Mouse (Mus musculus) neural tube, embryonic 11.5 days (tissue): ENCODE data around the gene Has1. TPM values are rescaled to one million over a fixed set of nuclear protein-coding genes. Genes with fewer than 3 reads are reported as not detected.
A peak's percentile ranks its signal among the peaks of the same experiment; 100 is the strongest.

Source experiments
- ATAC-seq: fragments of 200-750 bp; cut with Nextera tagmentation; 2 replicates; pipeline ENCODE4 v1.8.0; 2017; ENCODE audit warnings: moderate number of reproducible peaks, mild to moderate bottlenecking, moderate TSS enrichment, moderate library complexity; ENCODE audit not compliant: insufficient read depth, low FRiP score, low TSS enrichment
- DNase-seq: peaks from one replicate; pipeline ENCODE4 v3.0.0-alpha.2; 2015; ENCODE audit warnings: low spot score
- H3K27ac ChIP-seq: fragments of 300-500 bp; sonication (generic); 2 replicates; pipeline ENCODE4 v1.5.1; 2014; ENCODE audit warnings: low read depth, mild to moderate bottlenecking, low read length
- H3K27me3 ChIP-seq: fragments of 300-500 bp; sonication (generic); 2 replicates; pipeline ENCODE4 v1.6.1; 2014; ENCODE audit warnings: mild to moderate bottlenecking, low read length, mixed read lengths; ENCODE audit not compliant: control insufficient read depth, insufficient read depth
- H3K36me3 ChIP-seq: fragments of 300-500 bp; sonication (generic); 2 replicates; pipeline ENCODE4 v1.6.1; 2014; ENCODE audit warnings: mild to moderate bottlenecking, low read length, moderate library complexity, mixed read lengths; ENCODE audit not compliant: control insufficient read depth, insufficient read depth
- H3K4me1 ChIP-seq: fragments of 300-500 bp; sonication (generic); 2 replicates; pipeline ENCODE4 v1.6.1; 2014; ENCODE audit warnings: low read length, mixed read lengths; ENCODE audit not compliant: control insufficient read depth, insufficient read depth
- H3K4me2 ChIP-seq: fragments of 300-500 bp; sonication (generic); 2 replicates; pipeline ENCODE4 v1.6.1; 2014; ENCODE audit warnings: low read depth, mild to moderate bottlenecking, moderate library complexity
- H3K4me3 ChIP-seq: fragments of 300-500 bp; sonication (generic); 2 replicates; pipeline ENCODE4 v1.5.1; 2014; ENCODE audit warnings: low read depth, low read length
- H3K9ac ChIP-seq: fragments of 300-500 bp; sonication (generic); 2 replicates; pipeline ENCODE4 v1.6.1; 2014; ENCODE audit warnings: mild to moderate bottlenecking, low read length
- H3K9me3 ChIP-seq: fragments of 300-500 bp; sonication (generic); 2 replicates; pipeline ENCODE4 v1.6.1; 2016; ENCODE audit warnings: low read length; ENCODE audit not compliant: control insufficient read depth
- WGBS: fragments of 180-500 bp; shearing (Covaris S2); extraction: QIAGEN DNeasy Blood & Tissue Kit; methylation state at CpG from one replicate; pipeline ENCODE4 v1.1.7; 2014; 5-methylcytosine and 5-hydroxymethylcytosine counted together
- polyA plus RNA-seq: library from polyadenylated mRNA; unstranded; fragments of >200 nt; fragmentation: Nextera tagmentation; extraction: Ambion mirVana; gene quantifications from 2 replicates; pipeline ENCODE4 v1.2.1, GENCODE M21; 2014

Gene Has1
- polyA plus RNA-seq, 1 experiment from 2014 or later, result 0.99 TPM

DNA sequence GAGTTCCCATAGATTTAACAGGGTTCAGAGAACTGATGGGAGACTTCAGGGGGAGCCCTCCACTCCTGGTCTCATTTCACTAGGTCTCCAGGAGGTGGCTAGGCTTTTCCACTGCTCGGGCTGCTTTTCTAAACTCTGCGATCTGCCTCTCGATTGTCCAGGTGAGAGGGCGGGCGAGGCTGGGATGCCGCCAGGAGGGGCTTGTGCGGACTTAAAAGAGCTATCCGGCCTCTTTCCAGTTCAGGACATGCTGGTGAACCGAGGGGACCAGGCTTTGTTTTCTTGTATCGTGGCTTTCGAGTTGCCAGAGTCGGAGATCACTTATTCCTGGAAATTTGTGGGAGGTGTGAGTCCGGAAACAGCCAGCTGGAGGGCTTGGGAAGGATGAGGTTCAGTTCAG is 17.6 kb downstream of the Has1 start:
- Histone ChIP-seq H3K4me2 (peak overlapping the region; percentile 48), H3K4me3 (peak overlapping the region; percentile 30; the same call in 1 of the 2 replicates), H3K4me1 (peaks cover 14% of the 10 kb centered on the region), H3K36me3 (peaks cover 10% of the 10 kb centered on the region), H3K9ac (peak overlapping the region; percentile 3; the same call in 1 of the 2 replicates), H3K9me3 (no peaks in the 10 kb centered on the region), H3K27ac (0 out of 2 replicates have a peak overlapping the region, but pooled peaks have one; percentile 3), H3K27me3 (no peaks in the 10 kb centered on the region)
- DNase-seq, result peak; percentile 40
- no peak for ATAC-seq
- WGBS, result 7% methylated on average over 13 of the region's 13 CpGs

DNA sequence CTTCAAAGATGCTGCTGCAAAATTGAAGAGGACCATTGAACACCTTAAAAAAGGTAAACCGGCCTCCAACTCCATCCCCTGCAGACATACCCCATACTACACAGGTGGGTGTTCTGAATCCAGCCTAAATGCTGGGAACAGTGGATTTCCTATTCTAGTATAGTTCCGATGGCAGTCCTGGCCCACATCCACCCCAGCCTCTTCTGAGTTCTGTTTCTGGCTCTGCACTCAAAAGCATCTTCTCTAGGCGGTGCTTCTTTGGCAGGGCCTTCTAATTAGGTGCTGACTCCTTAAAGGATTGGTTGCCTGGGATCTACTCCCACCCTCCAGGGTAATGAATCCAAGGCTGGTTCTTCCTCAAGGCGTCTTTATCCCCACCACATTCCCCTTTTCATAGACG is 18.9 kb downstream of the Has1 start:
- WGBS, result 88% methylated on average over 5 of the region's 5 CpGs
- H3K9me3 ChIP-seq, result no peaks in the 10 kb centered on the region
- DNase-seq, result no peak
- no peak overlapping the region for H3K27ac ChIP-seq
- H3K4me1 ChIP-seq, result peaks cover 18% of the 10 kb centered on the region
- H3K9ac ChIP-seq, result no peak overlapping the region
- no peak for ATAC-seq
- no peaks in the 10 kb centered on the region for H3K27me3 ChIP-seq
- no peak overlapping the region for H3K4me3 ChIP-seq
- no peak overlapping the region for H3K4me2 ChIP-seq
- peaks cover 12% of the 10 kb centered on the region for H3K36me3 ChIP-seq

- Histone ChIP-seq H3K4me2 (no peak overlapping the region), H3K4me3 (no peak overlapping the region), H3K4me1 (peaks cover 29% of the 10 kb centered on the region), H3K36me3 (peaks cover 13% of the 10 kb centered on the region), H3K27ac (no peak overlapping the region), H3K27me3 (no peaks in the 10 kb centered on the region), H3K9ac (no peak overlapping the region), H3K9me3 (no peaks in the 10 kb centered on the region)
- DNase-seq (no peak), ATAC-seq (no peak)
- WGBS, result 29% methylated on average over 1 of the region's 1 CpGs
Observed at GRCm38 (mm10) chr17:17834896-17835295, 20.1 kb downstream of the Has1 start.

DNA sequence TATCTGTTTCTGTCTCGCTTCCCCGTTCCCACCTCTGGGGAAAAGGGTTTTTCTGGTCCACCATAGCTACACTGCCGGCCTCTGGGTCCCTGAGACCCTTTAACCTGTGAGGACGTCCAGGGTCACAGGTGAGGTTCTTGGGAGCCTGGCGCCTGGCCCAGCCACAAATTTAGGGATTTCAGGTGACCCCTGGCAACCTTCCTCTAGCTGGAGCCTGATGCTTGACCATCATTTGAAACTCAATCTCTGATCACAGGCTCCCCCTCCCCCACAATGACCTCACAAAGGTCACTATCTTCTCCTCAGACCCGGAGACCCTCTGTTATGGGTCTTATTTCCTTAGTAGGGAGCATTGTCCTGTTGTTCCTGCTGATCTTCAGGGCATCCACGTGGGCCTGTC is 24.3 kb downstream of the Has1 start:
- DNase-seq (no peak), ATAC-seq (no peak)
- WGBS, result 70% methylated on average over 7 of the region's 7 CpGs
- Histone ChIP-seq H3K36me3 (peaks cover 6% of the 10 kb centered on the region), H3K4me3 (peak overlapping the region; percentile 64), H3K4me1 (peaks cover 21% of the 10 kb centered on the region), H3K4me2 (peak overlapping the region; percentile 87), H3K27me3 (no peaks in the 10 kb centered on the region), H3K9me3 (no peaks in the 10 kb centered on the region), H3K27ac (no peak overlapping the region), H3K9ac (no peak overlapping the region)

- Histone ChIP-seq H3K4me1 (peaks cover 24% of the 10 kb centered on the region), H3K36me3 (peaks cover 6% of the 10 kb centered on the region), H3K4me2 (peak overlapping the region; percentile 87), H3K9ac (peak overlapping the region; percentile 93), H3K9me3 (no peaks in the 10 kb centered on the region), H3K27me3 (no peaks in the 10 kb centered on the region), H3K27ac (peak overlapping the region; percentile 99), H3K4me3 (peak overlapping the region; percentile 64)
- ATAC-seq (no peak), DNase-seq (no peak)
- WGBS, result 51% methylated on average over 23 of the region's 23 CpGs
Observed at GRCm38 (mm10) chr17:17829816-17830535, 25.0 kb downstream of the Has1 start.

DNA sequence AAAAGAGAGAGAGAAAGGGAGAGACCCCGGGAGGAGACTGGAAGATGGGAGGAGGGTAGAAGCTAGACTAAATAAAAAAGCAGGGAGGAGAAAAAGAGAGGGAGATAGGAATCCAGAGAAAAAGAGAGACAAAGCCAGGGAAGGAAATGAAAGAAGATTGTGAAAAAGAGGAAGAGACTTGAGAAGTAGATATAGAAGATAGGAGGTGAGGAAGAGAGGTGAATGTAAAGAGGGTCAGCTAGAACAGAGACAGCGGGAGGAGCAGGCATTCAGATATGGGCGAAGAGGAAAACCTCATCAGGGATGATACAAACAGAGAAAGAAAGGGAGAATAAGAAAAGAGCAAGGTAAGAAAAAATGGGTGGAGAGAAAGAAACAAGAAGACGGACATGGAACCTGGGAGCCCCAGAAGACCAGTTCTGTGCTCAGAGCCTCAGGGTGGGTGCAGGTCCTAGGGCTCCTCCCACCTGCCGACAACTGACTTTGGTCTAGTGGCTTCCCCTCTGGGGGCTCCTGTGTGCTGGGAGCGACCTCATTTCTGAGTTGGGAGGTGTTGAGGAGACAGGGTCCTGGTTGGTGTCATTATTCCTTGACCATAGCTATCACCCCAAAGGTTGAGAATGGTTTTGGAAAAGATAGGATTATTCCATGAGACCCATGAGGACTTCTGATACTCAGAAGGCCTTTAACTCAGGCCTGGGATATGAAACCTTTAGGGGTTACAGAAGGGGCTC is 25.8 kb downstream of the Has1 start:
- Histone ChIP-seq H3K9me3 (no peaks in the 10 kb centered on the region), H3K4me1 (peaks cover 19% of the 10 kb centered on the region), H3K9ac (peak overlapping the region; percentile 93), H3K27ac (peak overlapping the region; percentile 99), H3K36me3 (peaks cover 6% of the 10 kb centered on the region), H3K27me3 (no peaks in the 10 kb centered on the region), H3K4me3 (peak overlapping the region; percentile 64), H3K4me2 (peak overlapping the region; percentile 87)
- no peak for ATAC-seq
- DNase-seq, result no peak
- WGBS, result 2% methylated on average over 6 of the region's 6 CpGs

GRCm38 (mm10) chr17:17828191-17828981 is 26.6 kb downstream of the Has1 start:
- peak overlapping the region; percentile 64 for H3K4me3 ChIP-seq
- H3K9ac ChIP-seq, result peak overlapping the region; percentile 93
- 3% methylated on average over 6 of the region's 15 CpGs for WGBS
- H3K27ac ChIP-seq, result peak overlapping the region; percentile 99
- H3K36me3 ChIP-seq, result peaks cover 6% of the 10 kb centered on the region
- peak; percentile 71 for ATAC-seq
- H3K27me3 ChIP-seq, result no peaks in the 10 kb centered on the region
- peaks cover 19% of the 10 kb centered on the region for H3K4me1 ChIP-seq
- no peaks in the 10 kb centered on the region for H3K9me3 ChIP-seq
- peak; percentile 89 for DNase-seq
- peak overlapping the region; percentile 87 for H3K4me2 ChIP-seq

GRCm38 (mm10) chr17:17827658-17828190 is 27.3 kb downstream of the Has1 start:
- no peaks in the 10 kb centered on the region for H3K9me3 ChIP-seq
- peaks cover 6% of the 10 kb centered on the region for H3K36me3 ChIP-seq
- DNase-seq (peak; percentile 88), ATAC-seq (peak; percentile 35)
- H3K27me3 ChIP-seq, result no peaks in the 10 kb centered on the region
- 0% methylated on average over 13 of the region's 13 CpGs for WGBS
- H3K4me3 ChIP-seq, result peak overlapping the region; percentile 64
- peak overlapping the region; percentile 93 for H3K9ac ChIP-seq
- peak overlapping the region; percentile 99 for H3K27ac ChIP-seq
- H3K4me2 ChIP-seq, result peak overlapping the region; percentile 87
- H3K4me1 ChIP-seq, result peaks cover 19% of the 10 kb centered on the region
